Mouse (Mus musculus) hindbrain, postnatal 0 days (tissue): Measurements from ENCODE around the gene Med29. TPM values are rescaled to one million over a fixed set of nuclear protein-coding genes. Genes with fewer than 3 reads are reported as not detected.
A peak's percentile ranks its signal among the peaks of the same experiment; 100 is the strongest.

Experiments
- ATAC-seq: fragments of 200-750 bp; cut with Nextera tagmentation; 2 replicates; pipeline ENCODE4 v1.8.0; 2017; ENCODE audit warnings: mild to moderate bottlenecking, moderate TSS enrichment, moderate library complexity
- DNase-seq: peaks from one replicate; pipeline ENCODE4 v3.0.0-alpha.2; 2015; ENCODE audit warnings: low spot score
- H3K27ac ChIP-seq: fragments of 300-500 bp; sonication (generic); 2 replicates; pipeline ENCODE4 v1.5.1; 2014; ENCODE audit warnings: mild to moderate bottlenecking
- H3K27me3 ChIP-seq: fragments of 300-500 bp; sonication (generic); 2 replicates; pipeline ENCODE4 v1.6.1; 2014; ENCODE audit warnings: low read length, mixed read lengths; ENCODE audit not compliant: insufficient read depth
- H3K36me3 ChIP-seq: fragments of 300-500 bp; sonication (generic); 2 replicates; pipeline ENCODE4 v1.6.1; 2014; ENCODE audit warnings: low read length, mixed read lengths; ENCODE audit not compliant: insufficient read depth
- H3K4me1 ChIP-seq: fragments of 300-500 bp; sonication (generic); 2 replicates; pipeline ENCODE4 v1.6.1; 2014; ENCODE audit warnings: antibody characterized with exemption, low read length, mixed read lengths; ENCODE audit not compliant: insufficient read depth
- H3K4me2 ChIP-seq: fragments of 300-500 bp; sonication (generic); 2 replicates; pipeline ENCODE4 v1.6.1; 2014; ENCODE audit warnings: low read depth, mild to moderate bottlenecking, low read length, moderate library complexity, mixed read lengths
- H3K4me3 ChIP-seq: fragments of 300-500 bp; sonication (generic); 2 replicates; pipeline ENCODE4 v1.5.1; 2014; ENCODE audit warnings: low read length
- H3K9ac ChIP-seq: fragments of 300-500 bp; sonication (generic); replicated peaks from 2 replicates; pipeline ENCODE4 v1.6.1; 2014; ENCODE audit warnings: mild to moderate bottlenecking, low read length, moderate library complexity, mixed read lengths
- H3K9me3 ChIP-seq: fragments of 300-500 bp; sonication (generic); 2 replicates; pipeline ENCODE4 v1.6.1; 2016; ENCODE audit warnings: low read length, mixed read lengths
- CTCF ChIP-seq: IDR thresholded peaks from 2 replicates; pipeline ENCODE4 v1.5.1; 2016; ENCODE audit warnings: antibody characterized with exemption, control low read depth, low read depth
- WGBS: fragments of 180-500 bp; shearing (Covaris S2); extraction: QIAGEN DNeasy Blood & Tissue Kit; methylation state at CpG from one replicate; pipeline ENCODE4 v1.1.7; 2014; 5-methylcytosine and 5-hydroxymethylcytosine counted together
- polyA plus RNA-seq: library from polyadenylated mRNA; unstranded; fragments of >200 nt; fragmentation: Nextera tagmentation; extraction: Ambion mirVana; gene quantifications from 2 replicates; pipeline ENCODE4 v1.2.1, GENCODE M21; 2015
- total RNA-seq: library from RNA; depleted of rRNA; stranded (reverse); fragments of >200 nt; gene quantifications from 2 replicates; pipeline ENCODE4 v1.2.3, GENCODE M21; 2014

Med29 gene
- total and polyA plus RNA-seq, 2 experiments from 2014 or later = 33.6 to 42.9 TPM

- ATAC-seq (no peak), DNase-seq (peak; percentile 46)
- 1% methylated on average over 40 of the region's 43 CpGs for WGBS
- Histone ChIP-seq H3K4me1 (peaks cover 12% of the 10 kb centered on the region; the same call in 1 of the 2 replicates), H3K27ac (peak overlapping the region; percentile 65), H3K36me3 (no peaks in the 10 kb centered on the region), H3K9me3 (no peaks in the 10 kb centered on the region), H3K9ac (peak overlapping the region; percentile 75), H3K4me3 (peak overlapping the region; percentile 48), H3K27me3 (no peaks in the 10 kb centered on the region), H3K4me2 (peak overlapping the region; percentile 99)
- no peak for TF ChIP-seq CTCF
These were observed 21.0 kb downstream of the Med29 start for GRCm38 (mm10) chr7:28371514-28371989.

GRCm38 (mm10) chr7:28370977-28371513 lies 21.5 kb downstream of the Med29 start:
- Histone ChIP-seq H3K9me3 (no peaks in the 10 kb centered on the region), H3K9ac (peak overlapping the region; percentile 75), H3K4me3 (peak overlapping the region; percentile 48), H3K27me3 (no peaks in the 10 kb centered on the region), H3K4me2 (peak overlapping the region; percentile 99), H3K27ac (peak overlapping the region; percentile 65), H3K4me1 (peaks cover 7% of the 10 kb centered on the region; the same call in 1 of the 2 replicates), H3K36me3 (no peaks in the 10 kb centered on the region)
- DNase-seq (no peak), ATAC-seq (no peak)
- 7% methylated on average over 11 of the region's 11 CpGs for WGBS
- TF ChIP-seq CTCF = no peak

- no peak for ATAC-seq
- H3K27ac ChIP-seq = no peak overlapping the region
- H3K4me1 ChIP-seq = peaks cover 7% of the 10 kb centered on the region; the same call in 1 of the 2 replicates
- H3K4me2 ChIP-seq = no peak overlapping the region; the same call in 1 of the 2 replicates
- no peak for TF ChIP-seq CTCF
- H3K4me3 ChIP-seq = no peak overlapping the region
- no peaks in the 10 kb centered on the region for H3K27me3 ChIP-seq
- no peaks in the 10 kb centered on the region for H3K9me3 ChIP-seq
- DNase-seq = no peak
- no peaks in the 10 kb centered on the region for H3K36me3 ChIP-seq
- WGBS = 87% methylated on average over 14 of the region's 14 CpGs
- no peak overlapping the region; the same call in 1 of the 2 replicates for H3K9ac ChIP-seq
These were observed 22.5 kb downstream of the Med29 start for GRCm38 (mm10) chr7:28370051-28370450.

- DNase-seq = no peak
- 87% methylated on average over 16 of the region's 16 CpGs for WGBS
- Histone ChIP-seq H3K4me2 (no peak overlapping the region), H3K4me1 (peaks cover 7% of the 10 kb centered on the region; the same call in 1 of the 2 replicates), H3K9ac (no peak overlapping the region), H3K27ac (no peak overlapping the region), H3K36me3 (no peaks in the 10 kb centered on the region), H3K9me3 (no peaks in the 10 kb centered on the region), H3K4me3 (no peak overlapping the region), H3K27me3 (no peaks in the 10 kb centered on the region)
- no peak for ATAC-seq
- no peak for TF ChIP-seq CTCF
These were observed 24.1 kb downstream of the Med29 start for GRCm38 (mm10) chr7:28368276-28368920.

- Histone ChIP-seq H3K27ac (no peak overlapping the region), H3K4me1 (peaks cover 7% of the 10 kb centered on the region; the same call in 1 of the 2 replicates), H3K9ac (no peak overlapping the region), H3K27me3 (no peaks in the 10 kb centered on the region), H3K4me2 (no peak overlapping the region), H3K36me3 (no peaks in the 10 kb centered on the region), H3K4me3 (no peak overlapping the region), H3K9me3 (no peaks in the 10 kb centered on the region)
- 71% methylated on average over 16 of the region's 16 CpGs for WGBS
- TF ChIP-seq CTCF = no peak
- ATAC-seq (no peak), DNase-seq (peak; percentile 49)
These were observed 24.7 kb downstream of the Med29 start for GRCm38 (mm10) chr7:28367663-28368275.

GRCm38 (mm10) chr7:28362441-28363060 lies 30.0 kb downstream of the Med29 start:
- Histone ChIP-seq H3K36me3 (no peaks in the 10 kb centered on the region), H3K9me3 (no peaks in the 10 kb centered on the region), H3K27me3 (no peaks in the 10 kb centered on the region), H3K4me2 (no peak overlapping the region), H3K9ac (no peak overlapping the region), H3K4me3 (no peak overlapping the region), H3K4me1 (no peaks in the 10 kb centered on the region), H3K27ac (no peak overlapping the region)
- 84% methylated on average over 15 of the region's 16 CpGs for WGBS
- no peak for ATAC-seq
- TF ChIP-seq CTCF = no peak
- DNase-seq = no peak
